Mouse (Mus musculus): ENCODE results near the gene Apba3.

- peak; percentile 13; the same call in 1 of the 2 replicates for TF ChIP-seq POLR2A (IDR thresholded peaks at IDR 0.05; ENCODE audit: borderline replicate concordance, control insufficient read depth, low read depth, low read length)
- TF ChIP-seq CTCF (IDR thresholded peaks at IDR 0.05; ENCODE audit: control insufficient read depth, insufficient read depth, low read length), result no peak
Measured at GRCm38 (mm10) chr10:81257158-81258039, 9.4 kb upstream of the Apba3 start.
